8 mouse cellular contexts compared by ENCODE assay signal in genomic region chr14:27039281-27040248, GRCm38 (mm10). TPM values are rescaled to one million over a fixed set of nuclear protein-coding genes. Genes with fewer than 3 reads are reported as not detected.
DNase-seq lines count a peak whose midpoint lies in the region; ATAC-seq and TF ChIP-seq lines count a peak whose summit lies in the region.

No protein-coding gene starts in this region.

- peak overlapping the region; percentile 98 for H3K4me3 ChIP-seq in embryonic facial prominence, embryonic 15.5 days (replicated peaks)
- peak overlapping the region; percentile 96 for H3K4me3 ChIP-seq in heart, postnatal 0 days (ENCODE audit: low read depth, low read length)
- H3K4me3 ChIP-seq in limb, embryonic 11.5 days (ENCODE audit: low read depth, low read length) = peak overlapping the region; percentile 96
- H3K4me3 ChIP-seq in midbrain, embryonic 14.5 days (replicated peaks; ENCODE audit: low read depth, low read length) = peak overlapping the region; percentile 72

- H3K9me3 ChIP-seq in embryonic facial prominence, embryonic 15.5 days (replicated peaks) = no peaks in the 10 kb centered on the region
- H3K9me3 ChIP-seq in heart, postnatal 0 days (replicated peaks; ENCODE audit: control insufficient read depth, low read length) = no peaks in the 10 kb centered on the region
- no peaks in the 10 kb centered on the region for H3K9me3 ChIP-seq in limb, embryonic 11.5 days (ENCODE audit: control insufficient read depth, low read length)
- H3K9me3 ChIP-seq in midbrain, embryonic 14.5 days (ENCODE audit: control insufficient read depth, low read length) = no peaks in the 10 kb centered on the region

- TF ChIP-seq EP300 in heart, postnatal 0 days (IDR thresholded peaks at IDR 0.05; ENCODE audit: low read depth) = no peak

- H3K27me3 ChIP-seq in embryonic facial prominence, embryonic 15.5 days = no peaks in the 10 kb centered on the region
- no peaks in the 10 kb centered on the region for H3K27me3 ChIP-seq in heart, postnatal 0 days (ENCODE audit: control insufficient read depth, insufficient read depth, low read length)
- H3K27me3 ChIP-seq in limb, embryonic 11.5 days (ENCODE audit: control insufficient read depth, insufficient read depth, low read length) = no peaks in the 10 kb centered on the region
- H3K27me3 ChIP-seq in midbrain, embryonic 14.5 days (ENCODE audit: control insufficient read depth, insufficient read depth, low read length) = peaks cover 14% of the 10 kb centered on the region; the same call in 1 of the 2 replicates

- TF ChIP-seq CTCF in heart, postnatal 0 days (IDR thresholded peaks at IDR 0.05; ENCODE audit: low read depth) = no peak

- 1% methylated on average over 59 of the region's 59 CpGs for WGBS in embryonic facial prominence, embryonic 15.5 days
- 3% methylated on average over 58 of the region's 59 CpGs for WGBS in heart, postnatal 0 days
- under 1% methylated on average over 46 of the region's 59 CpGs for WGBS in limb, embryonic 11.5 days
- WGBS in midbrain, embryonic 14.5 days = under 1% methylated on average over 57 of the region's 59 CpGs

- H3K4me1 ChIP-seq in embryonic facial prominence, embryonic 15.5 days = peaks cover 37% of the 10 kb centered on the region
- peaks cover 5% of the 10 kb centered on the region for H3K4me1 ChIP-seq in heart, postnatal 0 days (ENCODE audit: control insufficient read depth, insufficient read depth)
- peaks cover 37% of the 10 kb centered on the region for H3K4me1 ChIP-seq in limb, embryonic 11.5 days (ENCODE audit: control insufficient read depth, insufficient read depth, low read length)
- 0 out of 2 replicates have a peak, but pooled peaks cover 3% of the 10 kb centered on the region for H3K4me1 ChIP-seq in midbrain, embryonic 14.5 days (ENCODE audit: control insufficient read depth, insufficient read depth, low read length)

- peak overlapping the region; percentile 78 for H3K9ac ChIP-seq in embryonic facial prominence, embryonic 15.5 days
- H3K9ac ChIP-seq in heart, postnatal 0 days (replicated peaks; ENCODE audit: low read depth, low read length) = peak overlapping the region; percentile 84
- peak overlapping the region; percentile 96 for H3K9ac ChIP-seq in limb, embryonic 11.5 days (ENCODE audit: low read length)
- peak overlapping the region; percentile 77 for H3K9ac ChIP-seq in midbrain, embryonic 14.5 days (replicated peaks; ENCODE audit: low read length)

- peak overlapping the region; percentile 84 for H3K27ac ChIP-seq in embryonic facial prominence, embryonic 15.5 days (replicated peaks)
- peak overlapping the region; percentile 64 for H3K27ac ChIP-seq in heart, postnatal 0 days (ENCODE audit: low read depth)
- H3K27ac ChIP-seq in limb, embryonic 11.5 days (replicated peaks; ENCODE audit: low read depth, low read length) = peak overlapping the region; percentile 93
- H3K27ac ChIP-seq in midbrain, embryonic 14.5 days (replicated peaks; ENCODE audit: low read depth, low read length) = peak overlapping the region; percentile 72

- no peaks in the 10 kb centered on the region for H3K36me3 ChIP-seq in embryonic facial prominence, embryonic 15.5 days
- no peaks in the 10 kb centered on the region for H3K36me3 ChIP-seq in heart, postnatal 0 days (replicated peaks; ENCODE audit: control insufficient read depth, insufficient read depth, low read length)
- no peaks in the 10 kb centered on the region for H3K36me3 ChIP-seq in limb, embryonic 11.5 days (ENCODE audit: control insufficient read depth, insufficient read depth, low read length)
- no peaks in the 10 kb centered on the region for H3K36me3 ChIP-seq in midbrain, embryonic 14.5 days (ENCODE audit: control insufficient read depth, insufficient read depth, low read length)

- DNase-seq in adrenal gland, postnatal 25 days = peak; percentile 42
- DNase-seq in adrenal gland, adult 8-10 months = no peak
- DNase-seq in heart, postnatal 0 days (ENCODE audit: low spot score) = no peak
- peak; percentile 82 for DNase-seq in limb, embryonic 11.5 days (ENCODE audit: low spot score)
- peak; percentile 70 for DNase-seq in midbrain, embryonic 14.5 days
- DNase-seq in urinary bladder, postnatal 4 days (ENCODE audit: low spot score in 2 of 2) = peak; percentile 45 to 65

- H3K4me2 ChIP-seq in embryonic facial prominence, embryonic 15.5 days (replicated peaks) = peak overlapping the region; percentile 94
- peak overlapping the region; percentile 98 for H3K4me2 ChIP-seq in heart, postnatal 0 days (ENCODE audit: low read depth, low read length)
- H3K4me2 ChIP-seq in limb, embryonic 11.5 days (ENCODE audit: low read depth, severe bottlenecking) = peak overlapping the region; percentile 81
- H3K4me2 ChIP-seq in midbrain, embryonic 14.5 days (ENCODE audit: low read length) = peak overlapping the region; percentile 97

- ATAC-seq in CD4-positive, CD25-positive, alpha-beta regulatory T cell, adult 4 months = peak; percentile 55
- ATAC-seq in embryonic facial prominence, embryonic 15.5 days (ENCODE audit: insufficient number of reproducible peaks, low FRiP score, low TSS enrichment, low read depth) = peak; percentile 36; the same call in 1 of the 2 replicates
- ATAC-seq in heart, postnatal 0 days (ENCODE audit: insufficient read depth, low read depth) = peak; percentile 42
- peak; percentile 42; the same call in 1 of the 2 replicates for ATAC-seq in limb, embryonic 11.5 days (ENCODE audit: insufficient number of reproducible peaks, low FRiP score, low TSS enrichment, low read depth)
- ATAC-seq in midbrain, embryonic 14.5 days (ENCODE audit: low FRiP score, low TSS enrichment) = peak; percentile 71

RNA-seq across cellular contexts. Expression of gene Il17rd, which starts 0.8 kb away (rescaled TPM):
- total RNA-seq in adrenal gland, postnatal 25 days (2021) = 2.4 and 3.5 TPM in 2 replicates
- total RNA-seq in adrenal gland, adult 8-10 months (2022) = 1 to 10 TPM; 3.6 to 6.4 (median 5.1) TPM
- under 1 TPM; 0.20 TPM for polyA plus RNA-seq in CD4-positive, CD25-positive, alpha-beta regulatory T cell, adult 4 months (2017; shearing (Covaris generic))
- 3.9 and 4.4 TPM in 2 replicates for polyA plus RNA-seq in embryonic facial prominence, embryonic 15.5 days (2015; fragmentation: Nextera tagmentation; extraction: Ambion mirVana)
- 3.5 and 4.2 TPM in 2 replicates for total RNA-seq in heart, postnatal 0 days (2014; rRNA removed; ENCODE audit: low replicate concordance)
- polyA plus RNA-seq in heart, postnatal 0 days (2015; fragmentation: Nextera tagmentation; extraction: Ambion mirVana) = 0.63 and 0.86 TPM in 2 replicates
- 11.3 and 12.3 TPM in 2 replicates for polyA plus RNA-seq in limb, embryonic 11.5 days (2014; fragmentation: Nextera tagmentation; extraction: Ambion mirVana)
- 2.9 and 3.0 TPM in 2 replicates for polyA plus RNA-seq in midbrain, embryonic 14.5 days (2014; fragmentation: Nextera tagmentation; extraction: Ambion mirVana)

RNA-seq across cellular contexts. Expression of gene Hesx1, which starts 45.3 kb away (rescaled TPM):
- total RNA-seq in adrenal gland, postnatal 25 days (2021) = 0.70 TPM in 1 of 2 replicates, not detected in the other
- under 1 TPM in 2 of 4 experiments, not detected in 2; 0.35 to 0.49 TPM for total RNA-seq in adrenal gland, adult 8-10 months (2022)
- polyA plus RNA-seq in CD4-positive, CD25-positive, alpha-beta regulatory T cell, adult 4 months (2017; shearing (Covaris generic)) = 1 to 10 TPM in 1 of 2 experiments, not detected in 1; 1.8 TPM
- polyA plus RNA-seq in embryonic facial prominence, embryonic 15.5 days (2015; fragmentation: Nextera tagmentation; extraction: Ambion mirVana) = 0.28 and 0.39 TPM in 2 replicates
- not detected in 2 replicates for total RNA-seq in heart, postnatal 0 days (2014; rRNA removed; ENCODE audit: low replicate concordance)
- polyA plus RNA-seq in heart, postnatal 0 days (2015; fragmentation: Nextera tagmentation; extraction: Ambion mirVana) = 0.16 TPM in 1 of 2 replicates, not detected in the other
- 0.25 and 0.52 TPM in 2 replicates for polyA plus RNA-seq in limb, embryonic 11.5 days (2014; fragmentation: Nextera tagmentation; extraction: Ambion mirVana)
- polyA plus RNA-seq in midbrain, embryonic 14.5 days (2014; fragmentation: Nextera tagmentation; extraction: Ambion mirVana) = not detected in 2 replicates

Comparison
In these comparisons a context has a peak if more than half of its experiments do, and no peak if none do; other contexts are left out.
1. DNase-seq: peak in adrenal gland, postnatal 25 days (single experiment), limb, embryonic 11.5 days (single experiment), midbrain, embryonic 14.5 days (single experiment) and urinary bladder, postnatal 4 days (2 of 2); none in adrenal gland, adult 8-10 months (single experiment) and heart, postnatal 0 days (single experiment).
2. Peak in every context shown above with its lines, with median percentiles within 50 percentile points of each other: ATAC-seq, H3K27ac ChIP-seq, H3K4me2 ChIP-seq, H3K4me3 ChIP-seq and H3K9ac ChIP-seq.